Mouse (Mus musculus): Measurements from ENCODE around the gene Slc16a9.

- TF ChIP-seq POLR2A (IDR thresholded peaks at IDR 0.05; ENCODE audit: low read depth, low read length) (no peak), CTCF (IDR thresholded peaks at IDR 0.05; ENCODE audit: extremely low read depth, insufficient read depth, insufficient read length, insufficient replicate concordance) (no peak)
Observed at GRCm38 (mm10) chr10:70266501-70266900, 21.6 kb downstream of the Slc16a9 start.

Measured in spleen, adult 2 months (tissue).